Mouse (Mus musculus) C2C12 (cell line): ENCODE data around the gene Serf2. TPM values are rescaled to one million over a fixed set of nuclear protein-coding genes. Genes with fewer than 3 reads are reported as not detected.
"Not testable (repeated sequence)": the region's sequence is repeated elsewhere in the genome, so short reads cannot be mapped to it uniquely, and the experiment has no call there.

Source experiments
- H3K27me3 ChIP-seq: one replicate; pipeline ENCODE4 v1.6.1; 2011; ENCODE audit not compliant: control insufficient read depth, insufficient read depth, insufficient read length
- H3K36me3 ChIP-seq: one replicate; pipeline ENCODE4 v1.6.1; 2011; ENCODE audit not compliant: control insufficient read depth, insufficient read depth
- H3K4me3 ChIP-seq: one replicate; pipeline ENCODE4 v1.5.1; 2011; ENCODE audit warnings: mild to moderate bottlenecking, control low read depth; ENCODE audit not compliant: poor library complexity, insufficient read depth, severe bottlenecking
- H3K79me2 ChIP-seq: one replicate; pipeline ENCODE4 v1.6.1; 2011; ENCODE audit not compliant: control insufficient read depth, insufficient read depth
- H3K79me3 ChIP-seq: one replicate; pipeline ENCODE4 v1.6.1; 2011; ENCODE audit warnings: low read depth, control low read depth
- H3ac ChIP-seq: one replicate; pipeline ENCODE3; 2011; ENCODE audit warnings: low read depth; ENCODE audit not compliant: control insufficient read depth, insufficient read length
- CEBPB ChIP-seq: IDR thresholded peaks from one replicate; pipeline ENCODE4 v1.6.1; 2011; ENCODE audit warnings: low read depth, mild to moderate bottlenecking, control low read depth, moderate library complexity
- CTCF ChIP-seq: IDR thresholded peaks from one replicate; pipeline ENCODE4 v1.5.1; 2011; ENCODE audit not compliant: control insufficient read depth, insufficient read depth, insufficient read length
- FOSL1 ChIP-seq: IDR thresholded peaks from one replicate; pipeline ENCODE4 v1.8.0; 2011; ENCODE audit warnings: mild to moderate bottlenecking, low read length; ENCODE audit not compliant: poor library complexity, insufficient read depth, severe bottlenecking
- MAX ChIP-seq: IDR thresholded peaks from one replicate; pipeline ENCODE4 v1.6.1; 2011; ENCODE audit warnings: mild to moderate bottlenecking, control low read depth
- MYOD1 ChIP-seq: IDR thresholded peaks from one replicate; pipeline ENCODE4 v1.6.1; 2011; ENCODE audit warnings: low read depth; ENCODE audit not compliant: control insufficient read depth, insufficient read length
- MYOG ChIP-seq: IDR thresholded peaks from one replicate; pipeline ENCODE4 v1.6.1; 2011; ENCODE audit not compliant: control insufficient read depth, insufficient read length; ENCODE audit errors: extremely low read depth
- USF1 ChIP-seq: IDR thresholded peaks from one replicate; pipeline ENCODE4 v1.6.1; 2011; ENCODE audit warnings: low read depth, mild to moderate bottlenecking, control low read depth, moderate library complexity
- polyA plus RNA-seq: library from polyadenylated mRNA; unstranded; fragments of >200 nt; fragmentation: generic; extraction: Trizol; gene quantifications from one replicate; pipeline ENCODE4 v1.2.1, GENCODE M21; 2012; ENCODE audit warnings: missing spikeins

Serf2 gene
- polyA plus RNA-seq, 1 experiment = 714 TPM

DNA sequence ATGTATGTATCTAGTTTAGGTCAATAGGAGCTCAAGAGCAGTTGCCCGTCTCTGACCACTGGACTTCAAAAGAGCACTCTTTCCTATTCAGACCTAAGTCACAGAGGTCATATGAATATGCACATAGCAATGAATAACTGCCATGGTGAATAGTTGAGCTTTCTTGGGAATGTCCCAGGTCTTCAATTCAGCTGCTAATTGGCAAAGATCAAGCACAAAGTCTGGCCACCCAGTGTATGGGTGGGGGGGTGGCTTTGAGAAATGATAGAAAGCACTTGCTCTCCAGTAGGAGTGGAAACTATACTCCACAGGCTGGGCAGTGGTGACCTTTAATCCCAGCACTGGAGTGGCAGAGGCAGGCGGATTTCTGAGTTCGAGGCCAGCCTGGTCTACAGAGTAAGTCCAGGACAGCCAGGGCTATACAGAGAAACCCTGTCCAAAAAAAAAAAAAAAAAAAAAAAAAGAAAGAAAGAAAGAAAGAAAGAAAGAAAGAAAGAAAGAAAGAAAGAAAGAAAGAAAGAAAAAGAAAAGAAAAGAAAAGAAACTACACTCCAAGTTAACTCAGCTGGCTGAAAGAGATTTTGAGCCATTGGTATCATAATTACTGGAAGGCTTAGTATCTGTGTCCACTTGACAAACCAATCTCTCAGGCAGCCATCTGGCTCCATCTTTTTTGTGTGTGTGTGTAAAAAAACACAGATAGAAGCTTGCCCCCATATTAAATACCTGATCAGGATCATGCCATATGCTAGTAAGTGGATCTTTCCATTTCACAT, 28.7 kb downstream of the Serf2 start:
- H3ac ChIP-seq = no peak overlapping the region
- H3K27me3 ChIP-seq = no peaks in the 10 kb centered on the region
- H3K4me3 ChIP-seq = no peak overlapping the region
- H3K79me3 ChIP-seq = peaks cover 2% of the 10 kb centered on the region
- H3K36me3 ChIP-seq = no peaks in the 10 kb centered on the region
- H3K79me2 ChIP-seq = peaks cover 7% of the 10 kb centered on the region
- TF ChIP-seq CTCF (no peak), MYOG (no peak), MYOD1 (no peak), CEBPB (no peak), MAX (no peak), USF1 (no peak), FOSL1 (no peak)

DNA sequence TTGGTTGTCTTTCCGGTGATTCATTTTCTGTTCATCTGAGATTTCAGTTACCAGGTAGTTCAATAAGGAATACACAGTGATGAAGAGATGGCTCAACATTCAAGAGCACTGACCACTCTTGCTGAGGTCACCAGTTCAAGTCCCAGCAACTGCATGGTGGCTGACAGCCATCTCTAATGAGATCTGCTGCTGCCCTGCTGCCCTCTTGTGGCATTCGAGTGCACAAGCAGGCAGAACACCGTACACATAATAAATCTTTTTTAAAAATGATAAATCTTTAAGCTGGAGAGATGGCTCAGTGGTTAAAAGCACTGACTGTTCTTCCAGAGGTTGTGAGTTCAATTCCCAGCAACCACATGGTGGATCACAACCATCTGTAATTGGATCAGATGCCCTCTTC, 31.5 kb downstream of the Serf2 start:
- H3K36me3 ChIP-seq = no peaks in the 10 kb centered on the region
- H3ac ChIP-seq = no peak overlapping the region
- no peaks in the 10 kb centered on the region for H3K79me3 ChIP-seq
- H3K79me2 ChIP-seq = no peaks in the 10 kb centered on the region
- no peak overlapping the region for H3K4me3 ChIP-seq
- no peaks in the 10 kb centered on the region for H3K27me3 ChIP-seq
- TF ChIP-seq MYOG (no peak), CTCF (peak; percentile 17)

DNA sequence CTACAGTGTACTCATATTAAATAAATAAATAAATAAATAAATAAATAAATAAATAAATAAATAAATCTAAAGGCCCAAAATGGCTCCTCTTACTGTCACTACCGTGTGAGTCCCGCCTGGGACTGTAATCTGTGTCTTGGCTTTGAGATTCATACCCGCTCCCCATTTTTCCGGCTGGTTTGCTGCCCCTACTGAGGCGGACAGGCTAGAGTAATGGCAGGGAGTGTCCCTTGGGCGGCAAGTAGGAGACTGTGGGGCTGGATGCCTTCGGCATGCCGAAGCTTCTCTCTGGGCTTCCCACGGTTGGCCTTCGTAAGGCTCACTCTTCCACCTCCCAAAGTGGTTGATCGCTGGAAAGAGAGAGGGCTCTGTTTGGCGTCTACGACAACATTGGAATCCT, 31.9 kb downstream of the Serf2 start:
- not testable (repeated sequence) for H3K36me3 ChIP-seq, H3ac ChIP-seq, H3K79me2 ChIP-seq, H3K27me3 ChIP-seq, H3K79me3 ChIP-seq, H3K4me3 ChIP-seq

DNA sequence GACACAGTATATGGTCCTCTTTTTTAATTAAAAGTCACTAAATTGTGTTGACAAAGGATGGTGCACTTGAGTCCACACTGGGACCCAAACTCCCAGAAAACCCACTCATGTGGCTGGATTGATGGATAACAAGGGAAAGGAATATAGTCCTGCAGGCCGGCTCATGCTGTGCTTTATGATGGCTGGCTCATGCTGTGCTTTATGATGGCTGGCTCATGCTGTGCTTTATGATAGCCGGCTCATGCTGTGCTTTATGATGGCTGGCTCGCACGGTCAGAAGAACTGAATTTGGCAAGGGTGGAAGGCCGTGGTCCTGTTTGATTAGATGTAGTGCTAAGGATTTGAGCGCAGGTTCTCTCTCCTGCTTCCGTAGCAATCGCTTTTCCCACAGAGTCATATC, 34.6 kb downstream of the Serf2 start:
- H3K79me2 ChIP-seq = no peaks in the 10 kb centered on the region
- H3K27me3 ChIP-seq = no peaks in the 10 kb centered on the region
- no peak overlapping the region for H3K4me3 ChIP-seq
- H3K79me3 ChIP-seq = no peaks in the 10 kb centered on the region
- no peak overlapping the region for H3ac ChIP-seq
- H3K36me3 ChIP-seq = no peaks in the 10 kb centered on the region
- TF ChIP-seq MAX (no peak), MYOG (no peak), FOSL1 (no peak), CEBPB (no peak), CTCF (no peak), MYOD1 (no peak), USF1 (no peak)

DNA sequence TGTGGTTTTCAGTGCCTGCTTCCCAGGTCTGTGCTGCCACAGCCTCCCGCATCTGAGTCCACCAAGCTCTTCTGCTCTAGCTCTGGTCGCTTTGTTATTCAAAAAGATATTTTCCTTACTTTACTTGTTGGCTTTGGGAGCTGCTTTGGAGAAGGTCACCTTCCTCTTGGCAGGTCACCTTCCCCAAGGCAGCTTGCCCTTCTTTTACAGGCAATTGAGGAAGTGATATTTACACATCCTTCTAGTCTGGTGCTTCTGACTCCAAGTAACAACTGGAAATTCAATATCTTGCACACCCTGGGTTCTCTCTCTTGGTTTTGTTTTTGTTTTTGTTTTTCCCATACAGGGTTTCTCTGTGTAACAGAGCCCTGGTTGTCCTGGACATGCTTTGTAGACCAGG, 35.4 kb downstream of the Serf2 start:
- not testable (repeated sequence) for H3ac ChIP-seq, H3K27me3 ChIP-seq, H3K4me3 ChIP-seq, H3K79me2 ChIP-seq, H3K36me3 ChIP-seq, H3K79me3 ChIP-seq

DNA sequence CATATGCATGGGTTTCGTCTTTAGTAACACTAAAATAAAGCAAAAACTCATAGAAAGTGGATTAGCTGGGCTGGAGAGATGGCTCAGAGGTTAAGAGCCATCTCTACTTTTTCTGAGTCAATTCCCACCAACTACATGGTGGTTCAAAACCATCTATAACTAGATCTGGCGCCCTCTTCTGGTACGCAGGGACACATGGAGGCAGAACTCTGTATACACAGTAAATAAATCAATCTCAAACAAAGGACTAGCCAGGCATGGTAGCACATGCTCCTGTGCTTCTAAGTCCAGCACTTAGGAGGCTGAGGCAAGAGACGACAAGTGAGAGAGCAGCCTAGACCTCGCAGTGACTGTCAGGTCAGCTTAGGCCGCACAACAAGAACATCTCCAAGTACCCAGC, 52.6 kb downstream of the Serf2 start:
- peaks cover 16% of the 10 kb centered on the region for H3K79me2 ChIP-seq
- not testable (repeated sequence) for H3K36me3 ChIP-seq, H3K4me3 ChIP-seq, H3K79me3 ChIP-seq, H3K27me3 ChIP-seq, H3ac ChIP-seq

DNA sequence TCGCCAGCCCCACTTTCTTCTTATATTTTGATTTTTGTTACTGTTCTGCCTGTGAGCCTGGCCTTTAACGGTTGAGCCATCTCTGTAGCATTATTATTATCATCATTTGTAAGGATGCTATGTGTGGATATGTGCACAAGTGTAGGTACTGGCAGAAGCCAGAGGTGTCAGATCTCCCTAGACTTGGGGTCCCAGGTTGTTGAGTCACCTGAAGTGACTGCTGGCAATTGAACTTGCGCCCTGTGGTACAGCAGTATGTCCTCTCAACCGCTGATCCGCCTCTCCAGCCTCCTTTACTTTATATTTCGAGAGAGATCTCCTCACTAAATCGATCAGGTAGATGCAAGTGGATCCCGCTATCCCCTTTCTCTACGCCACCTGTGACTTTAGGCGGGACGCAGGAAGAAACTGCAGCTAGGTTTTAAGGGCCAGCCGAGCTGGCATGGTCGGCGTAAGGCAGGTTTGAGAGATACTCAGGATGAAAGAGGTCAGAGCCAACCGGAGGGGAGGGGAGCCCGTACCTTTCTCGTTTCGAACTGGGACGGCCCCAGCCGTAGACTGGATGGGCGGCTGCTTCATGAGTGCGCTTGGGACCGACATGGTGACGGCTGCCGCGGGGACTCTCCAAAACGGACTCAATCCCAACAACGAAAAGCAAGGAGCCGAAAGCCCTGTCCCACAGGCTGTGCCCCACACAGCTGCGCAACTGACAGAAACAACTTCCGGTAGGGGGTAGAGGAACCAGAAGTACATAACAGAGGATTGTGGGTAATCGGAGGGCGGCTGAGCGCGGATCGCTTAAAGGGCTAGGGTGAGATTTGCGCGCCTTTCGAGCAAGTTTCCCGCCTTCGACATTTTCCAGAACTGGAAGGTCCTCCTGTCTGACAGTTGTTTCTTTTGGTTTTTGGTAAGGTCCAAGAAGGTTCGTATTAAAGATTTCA, 57.2 kb downstream of the Serf2 start, which contains the start of the genes Mfap1a and Wdr76:
Gene Mfap1a (minus strand): TSS at position 724 of the 941 bp plus-strand sequence.
Gene Wdr76 (plus strand): TSS at position 782 of the 941 bp plus-strand sequence.
- H3ac ChIP-seq = peak within 1 kb of the TSS; percentile 44
- H3K79me2 ChIP-seq = peaks cover 61% of the 10 kb centered on the region
- peak; percentile 38 for TF ChIP-seq MAX
- H3K79me3 ChIP-seq = peaks cover 26% of the 10 kb centered on the region
- not testable (repeated sequence) for H3K27me3 ChIP-seq
- H3K36me3 ChIP-seq = peaks cover 10% of the 10 kb centered on the region
- peak within 1 kb of the TSS; percentile 85 for H3K4me3 ChIP-seq
